Mouse (Mus musculus) ES-Bruce4 (cell line): ENCODE results near the gene Rsph1. TPM values are rescaled to one million over a fixed set of nuclear protein-coding genes. Genes with fewer than 3 reads are reported as not detected.
"Not testable (repeated sequence)": the region's sequence is repeated elsewhere in the genome, so short reads cannot be mapped to it uniquely, and the experiment has no call there.

ENCODE experiments used
- H3K27ac ChIP-seq: 2 replicates; pipeline ENCODE4 v1.5.1; 2012; ENCODE audit warnings: low read length, inconsistent platforms; ENCODE audit not compliant: insufficient read depth
- H3K27me3 ChIP-seq: 2 replicates; pipeline ENCODE4 v1.6.1; 2012; ENCODE audit warnings: mild to moderate bottlenecking, low read length, inconsistent platforms; ENCODE audit not compliant: control insufficient read depth, poor library complexity, insufficient read depth, severe bottlenecking
- H3K36me3 ChIP-seq: 2 replicates; pipeline ENCODE4 v1.6.1; 2012; ENCODE audit warnings: inconsistent platforms, mild to moderate bottlenecking, low read length, moderate library complexity; ENCODE audit not compliant: control insufficient read depth, poor library complexity, insufficient read depth, severe bottlenecking
- H3K4me1 ChIP-seq: one replicate; pipeline ENCODE4 v1.8.1; 2011; ENCODE audit warnings: low read length; ENCODE audit not compliant: control insufficient read depth, insufficient read depth
- H3K4me3 ChIP-seq: 2 replicates; pipeline ENCODE4 v1.5.1; 2011; ENCODE audit warnings: low read depth, mild to moderate bottlenecking, low read length
- H3K9ac ChIP-seq: 2 replicates; pipeline ENCODE4 v1.6.1; 2012; ENCODE audit warnings: low read depth, mild to moderate bottlenecking, inconsistent platforms; ENCODE audit not compliant: poor library complexity, severe bottlenecking
- H3K9me3 ChIP-seq: replicated peaks from 2 replicates; pipeline ENCODE4 v1.6.1; 2012; ENCODE audit warnings: mild to moderate bottlenecking, low read length, inconsistent platforms; ENCODE audit not compliant: control insufficient read depth, poor library complexity, insufficient read depth, severe bottlenecking
- CTCF ChIP-seq: IDR thresholded peaks from one replicate; pipeline ENCODE4 v1.8.1; 2011; ENCODE audit warnings: low read depth, low read length
- EP300 ChIP-seq: IDR thresholded peaks from 2 replicates; pipeline ENCODE4 v1.6.1; 2011; ENCODE audit warnings: low read depth, low read length; ENCODE audit not compliant: insufficient read depth
- POLR2A ChIP-seq: IDR thresholded peaks from one replicate; pipeline ENCODE4 v1.8.1; 2011; ENCODE audit warnings: low read length; ENCODE audit not compliant: insufficient read depth
- polyA plus RNA-seq: library from polyadenylated mRNA; stranded (reverse); fragments of >200 nt; gene quantifications from 2 replicates; pipeline ENCODE4 v1.2.4, GENCODE M21; 2011; ENCODE audit warnings: low read depth; ENCODE audit not compliant: missing spikeins, insufficient read depth, insufficient read length

Gene Rsph1
- polyA plus RNA-seq, 1 experiment = 11.5 TPM

DNA sequence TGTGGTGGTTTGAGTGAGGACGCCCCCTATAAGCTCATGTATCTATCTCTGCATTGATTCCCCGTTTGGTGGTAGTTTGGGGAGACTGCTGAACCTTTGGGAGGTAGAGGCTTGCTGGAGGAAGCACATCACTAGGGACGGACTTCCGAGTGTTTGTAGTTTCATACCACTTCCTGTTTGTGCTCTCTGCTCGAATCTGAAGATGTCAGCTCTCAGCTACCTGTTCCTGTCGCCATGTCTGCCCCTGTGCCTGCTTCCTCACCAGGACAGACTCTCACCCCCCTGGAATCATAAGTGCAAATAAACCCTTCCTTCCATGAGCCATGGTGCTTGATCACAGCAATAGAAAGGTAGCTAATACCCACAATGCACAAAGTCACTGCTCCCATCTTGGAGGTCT is 2.0 kb downstream of the Rsph1 start:
- no peak overlapping the region for H3K4me3 ChIP-seq
- peaks cover 7% of the 10 kb centered on the region for H3K4me1 ChIP-seq
- no peaks in the 10 kb centered on the region for H3K9me3 ChIP-seq
- H3K36me3 ChIP-seq = no peaks in the 10 kb centered on the region
- no peaks in the 10 kb centered on the region for H3K27me3 ChIP-seq
- no peak overlapping the region for H3K9ac ChIP-seq
- no peak for TF ChIP-seq CTCF
- TF ChIP-seq EP300 = no peak
- TF ChIP-seq POLR2A = no peak
- H3K27ac ChIP-seq = no peak overlapping the region

DNA sequence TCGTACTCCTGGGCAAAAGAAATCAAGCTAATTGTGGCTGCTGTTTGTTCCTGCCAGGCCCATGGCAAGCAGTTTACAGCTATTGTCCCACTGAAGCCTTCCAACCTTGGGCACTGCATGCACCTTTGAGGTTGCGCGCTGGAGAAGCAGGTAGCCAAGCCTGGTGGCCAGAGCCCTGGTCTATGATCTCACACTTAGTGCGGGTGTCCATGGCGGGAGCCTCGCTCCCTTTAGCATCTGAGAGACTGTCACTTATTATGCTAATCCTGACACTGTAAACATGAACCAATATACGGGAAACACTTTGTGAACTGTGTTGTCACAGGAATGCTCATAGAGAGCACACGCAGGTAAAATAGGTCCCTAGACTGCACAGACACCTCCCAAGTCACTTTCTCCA is 3.6 kb downstream of the Rsph1 start:
- H3K9me3 ChIP-seq = no peaks in the 10 kb centered on the region
- H3K4me3 ChIP-seq = no peak overlapping the region
- no peaks in the 10 kb centered on the region for H3K36me3 ChIP-seq
- TF ChIP-seq POLR2A (no peak), CTCF (no peak), EP300 (no peak)
- H3K27me3 ChIP-seq = no peaks in the 10 kb centered on the region
- peaks cover 7% of the 10 kb centered on the region for H3K4me1 ChIP-seq
- no peak overlapping the region for H3K27ac ChIP-seq
- H3K9ac ChIP-seq = no peak overlapping the region

DNA sequence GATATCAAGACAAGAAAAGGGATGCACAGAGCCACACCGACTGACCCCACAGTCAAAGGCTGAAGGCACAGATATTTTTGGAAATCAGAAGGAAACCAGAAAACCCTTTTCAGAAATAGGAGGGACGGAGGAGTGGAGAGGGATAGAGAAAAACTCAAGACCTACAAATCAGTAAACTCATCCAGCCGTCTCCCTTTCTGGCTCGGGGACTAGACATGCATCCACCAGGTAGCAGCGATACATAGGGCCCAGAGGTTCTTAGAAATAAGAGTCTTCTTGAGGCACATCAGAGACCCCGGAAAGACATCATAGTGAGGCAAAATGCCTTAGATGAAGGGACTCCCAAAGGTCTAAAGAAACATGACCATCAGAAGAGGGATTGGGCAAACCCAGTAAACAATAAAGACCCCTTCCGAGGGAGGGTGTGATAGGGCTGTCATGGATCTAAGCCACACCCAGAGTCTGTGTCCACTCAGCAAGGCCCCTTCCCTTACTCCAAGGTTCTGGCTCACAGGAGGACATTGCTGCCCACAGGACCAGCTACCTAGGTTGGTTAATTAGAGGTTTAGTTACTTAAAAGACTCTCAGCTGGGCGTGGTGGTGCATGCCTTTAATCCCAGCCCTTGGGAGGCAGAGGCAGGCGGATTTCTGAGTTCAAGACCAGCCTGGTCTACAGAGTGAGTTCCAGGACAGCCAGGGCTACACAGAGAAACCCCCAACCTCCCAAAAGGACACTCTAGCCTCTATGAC is 4.6 kb downstream of the Rsph1 start:
- H3K27ac ChIP-seq = no peak overlapping the region
- H3K36me3 ChIP-seq = no peaks in the 10 kb centered on the region
- H3K9me3 ChIP-seq = no peaks in the 10 kb centered on the region
- H3K27me3 ChIP-seq = no peaks in the 10 kb centered on the region
- peaks cover 8% of the 10 kb centered on the region for H3K4me1 ChIP-seq
- H3K4me3 ChIP-seq = no peak overlapping the region
- TF ChIP-seq EP300 (no peak), CTCF (no peak), POLR2A (no peak)
- no peak overlapping the region for H3K9ac ChIP-seq

DNA sequence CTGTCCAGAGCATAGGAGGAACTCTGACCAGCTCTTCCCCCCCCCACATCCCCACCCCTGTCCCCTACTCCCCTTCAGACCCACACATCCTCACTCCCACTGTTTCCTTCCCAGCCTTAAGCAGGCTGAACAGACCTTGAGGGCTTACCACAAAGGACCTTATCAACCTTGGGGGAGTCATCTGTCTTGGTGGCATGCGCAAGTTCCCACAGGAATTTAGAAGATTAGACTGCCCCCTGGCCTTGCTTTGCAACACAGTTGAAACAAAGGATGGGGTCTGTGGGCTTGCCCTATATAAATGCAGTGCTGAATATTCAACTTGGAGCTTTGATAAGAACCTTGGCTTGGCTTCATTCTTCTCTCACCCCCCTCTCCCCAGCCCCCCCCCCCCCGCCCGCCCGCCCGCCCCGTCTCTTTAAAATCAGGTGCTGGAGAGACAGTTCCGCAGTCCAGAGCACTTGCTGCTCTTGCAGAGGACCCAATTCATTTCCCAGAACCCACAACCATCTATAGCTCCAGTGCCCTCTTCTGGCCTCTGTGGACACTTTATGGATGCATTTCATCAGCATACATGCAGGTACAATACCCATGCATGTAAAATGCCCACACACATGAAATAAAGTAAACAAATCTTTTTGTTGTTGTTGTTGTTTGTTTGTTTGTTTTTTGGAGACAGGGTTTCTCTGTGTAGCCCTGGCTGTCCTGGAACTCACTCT is 5.9 kb downstream of the Rsph1 start:
- Histone ChIP-seq H3K36me3 (no peaks in the 10 kb centered on the region), H3K27me3 (no peaks in the 10 kb centered on the region), H3K4me3 (no peak overlapping the region), H3K27ac (no peak overlapping the region), H3K9me3 (no peaks in the 10 kb centered on the region), H3K9ac (no peak overlapping the region), H3K4me1 (peaks cover 9% of the 10 kb centered on the region)
- TF ChIP-seq CTCF = peak; percentile 2
- 0 out of 2 replicates have a peak, but pooled peaks have one; percentile 50 for TF ChIP-seq EP300
- no peak for TF ChIP-seq POLR2A

GRCm38 (mm10) chr17:31270736-31271135 is 6.4 kb downstream of the Rsph1 start:
- not testable (repeated sequence) for H3K9ac ChIP-seq, H3K9me3 ChIP-seq, H3K36me3 ChIP-seq, H3K27me3 ChIP-seq, H3K27ac ChIP-seq, H3K4me3 ChIP-seq
- peaks cover 12% of the 10 kb centered on the region for H3K4me1 ChIP-seq

DNA sequence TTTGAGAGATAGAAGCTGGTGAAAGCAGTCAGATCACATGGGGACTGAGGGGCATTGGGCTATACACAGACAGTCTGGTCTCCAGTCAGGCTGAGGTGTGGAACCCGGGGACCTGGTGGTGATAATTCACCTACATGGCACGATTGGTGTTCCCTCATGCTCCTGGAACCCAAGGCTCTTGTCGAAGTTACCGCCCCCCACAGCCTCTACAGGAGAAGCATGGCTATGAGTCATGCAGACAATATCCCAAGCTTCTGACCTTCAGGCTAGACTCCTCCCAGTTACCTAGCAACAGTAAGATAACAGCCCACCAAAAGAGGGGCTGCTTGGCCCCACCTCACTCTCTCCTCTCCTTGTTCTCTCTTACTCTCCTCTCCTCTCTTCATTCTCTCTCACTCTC is 6.9 kb downstream of the Rsph1 start:
- no peak overlapping the region for H3K27ac ChIP-seq

More for the DNA sequence above, 6.9 kb downstream of the Rsph1 start:
- H3K9ac ChIP-seq = no peak overlapping the region
- no peaks in the 10 kb centered on the region for H3K36me3 ChIP-seq
- no peak for TF ChIP-seq CTCF
- no peak for TF ChIP-seq EP300
- TF ChIP-seq POLR2A = no peak
- H3K4me3 ChIP-seq = no peak overlapping the region
- H3K9me3 ChIP-seq = no peaks in the 10 kb centered on the region
- peaks cover 14% of the 10 kb centered on the region for H3K4me1 ChIP-seq
- H3K27me3 ChIP-seq = no peaks in the 10 kb centered on the region
